Mouse (Mus musculus): Measurements from ENCODE around the gene Pcgf5. TPM values are rescaled to one million over a fixed set of nuclear protein-coding genes. Genes with fewer than 3 reads are reported as not detected.

The Pcgf5 gene
- polyA plus RNA-seq, 1 experiment from 2014 or later = 10.2 TPM

DNA sequence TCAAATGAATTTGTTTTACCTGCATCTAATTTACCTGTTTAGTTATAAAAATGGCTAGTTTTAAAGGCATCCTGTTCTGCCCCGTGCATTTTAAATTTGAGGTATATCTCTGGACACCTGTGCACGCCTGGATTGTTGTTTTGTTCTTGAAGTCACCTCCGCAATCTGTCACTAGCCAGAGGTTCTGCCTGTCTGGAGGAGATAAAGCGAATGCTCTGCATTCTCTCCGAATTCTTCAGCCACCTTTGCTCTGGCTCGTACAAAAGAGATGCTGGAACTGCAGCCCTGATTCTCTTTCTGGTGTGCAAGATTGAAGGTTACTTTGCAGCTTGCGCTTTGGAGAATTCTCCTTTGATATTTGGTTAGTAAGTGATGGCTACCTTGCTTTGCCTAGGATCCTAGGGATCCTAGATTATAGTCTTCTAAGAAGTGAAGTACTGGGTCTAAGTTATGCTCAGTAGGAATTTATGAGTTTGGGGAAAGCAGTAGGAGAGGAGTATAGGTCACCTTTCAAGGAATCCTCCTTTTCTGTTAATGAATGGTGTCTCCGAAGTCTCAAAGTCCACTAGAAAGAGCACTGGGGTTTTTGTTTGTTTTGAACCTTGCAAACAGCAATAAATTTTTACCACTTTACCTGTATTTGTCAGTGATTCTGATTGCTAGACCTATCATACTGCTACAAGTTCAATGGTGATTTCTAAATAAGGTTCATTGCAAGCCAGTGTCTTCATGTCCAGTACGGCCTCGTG is 60.4 kb downstream of the Pcgf5 start:
- no peak overlapping the region for H3K27ac ChIP-seq (ENCODE audit: low read length)
- H3K27me3 ChIP-seq (ENCODE audit: control insufficient read depth, insufficient read depth, low read length) = peaks cover 6% of the 10 kb centered on the region; the same call in 1 of the 2 replicates
- no peak overlapping the region for H3K4me3 ChIP-seq (ENCODE audit: low read depth, low read length)
- H3K4me1 ChIP-seq (ENCODE audit: control insufficient read depth, insufficient read depth, low read length) = peaks cover 3% of the 10 kb centered on the region; the same call in 1 of the 2 replicates
- WGBS = 40% methylated on average over 10 of the region's 10 CpGs
- no peak for ATAC-seq (ENCODE audit: insufficient number of reproducible peaks, insufficient read depth, low FRiP score, low read depth)
- no peaks in the 10 kb centered on the region for H3K9me3 ChIP-seq (ENCODE audit: control insufficient read depth, low read depth, low read length)
- no peak overlapping the region for H3K4me2 ChIP-seq (replicated peaks; ENCODE audit: low read depth, low read length)
- H3K36me3 ChIP-seq (ENCODE audit: control insufficient read depth, insufficient read depth, low read length) = no peaks in the 10 kb centered on the region
- no peak overlapping the region for H3K9ac ChIP-seq (replicated peaks; ENCODE audit: low read depth, low read length)

DNA sequence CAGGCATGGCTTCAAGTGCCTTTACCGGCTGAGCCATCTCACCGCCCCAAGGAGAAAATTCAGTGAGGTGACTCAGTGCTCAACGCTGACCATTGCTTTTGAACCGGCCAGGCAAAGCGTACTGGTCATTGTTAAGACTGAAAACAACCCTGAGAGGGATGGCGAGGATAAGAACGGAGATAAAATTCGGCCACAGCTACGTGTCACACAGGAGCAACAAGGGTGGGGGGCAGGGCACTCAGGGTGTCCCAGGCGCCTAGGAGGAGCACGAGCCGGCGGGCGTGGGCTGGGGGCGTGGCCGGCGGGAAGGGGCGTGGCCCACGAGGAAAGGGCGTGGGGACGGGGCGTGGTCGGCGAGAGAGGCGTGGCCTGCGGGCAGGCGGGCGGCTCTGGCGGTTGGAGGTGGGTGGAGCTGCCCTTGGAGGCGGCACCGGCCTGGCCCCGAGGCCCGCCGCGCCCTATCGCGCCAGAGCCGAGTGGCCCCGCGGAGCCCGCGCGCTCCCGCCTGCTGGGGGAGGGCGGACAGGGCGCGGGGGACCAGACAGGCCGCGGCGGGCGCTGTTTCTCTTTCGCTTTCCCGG is 61.3 kb downstream of the Pcgf5 start:
- Histone ChIP-seq H3K9ac (replicated peaks; ENCODE audit: low read depth, low read length) (peak overlapping the region; percentile 40; the same call in 1 of the 2 replicates), H3K4me2 (replicated peaks; ENCODE audit: low read depth, low read length) (peak overlapping the region; percentile 78), H3K9me3 (ENCODE audit: control insufficient read depth, low read depth, low read length) (no peaks in the 10 kb centered on the region), H3K36me3 (ENCODE audit: control insufficient read depth, insufficient read depth, low read length) (no peaks in the 10 kb centered on the region), H3K4me3 (ENCODE audit: low read depth, low read length) (peak overlapping the region; percentile 60), H3K27ac (ENCODE audit: low read length) (no peak overlapping the region), H3K27me3 (ENCODE audit: control insufficient read depth, insufficient read depth, low read length) (peaks cover 6% of the 10 kb centered on the region; the same call in 1 of the 2 replicates), H3K4me1 (ENCODE audit: control insufficient read depth, insufficient read depth, low read length) (peaks cover 3% of the 10 kb centered on the region; the same call in 1 of the 2 replicates)
- ATAC-seq (ENCODE audit: insufficient number of reproducible peaks, insufficient read depth, low FRiP score, low read depth) = peak; percentile 99
- WGBS = 0% methylated on average over 37 of the region's 53 CpGs

GRCm38 (mm10) chr19:36409861-36410392 is 61.8 kb downstream of the Pcgf5 start:
- WGBS = under 1% methylated on average over 62 of the region's 82 CpGs
- peaks cover 3% of the 10 kb centered on the region; the same call in 1 of the 2 replicates for H3K4me1 ChIP-seq (ENCODE audit: control insufficient read depth, insufficient read depth, low read length)
- H3K27ac ChIP-seq (ENCODE audit: low read length) = no peak overlapping the region
- peak overlapping the region; percentile 60 for H3K4me3 ChIP-seq (ENCODE audit: low read depth, low read length)
- H3K36me3 ChIP-seq (ENCODE audit: control insufficient read depth, insufficient read depth, low read length) = no peaks in the 10 kb centered on the region
- peak overlapping the region; percentile 78 for H3K4me2 ChIP-seq (replicated peaks; ENCODE audit: low read depth, low read length)
- H3K9me3 ChIP-seq (ENCODE audit: control insufficient read depth, low read depth, low read length) = no peaks in the 10 kb centered on the region
- H3K27me3 ChIP-seq (ENCODE audit: control insufficient read depth, insufficient read depth, low read length) = peaks cover 6% of the 10 kb centered on the region; the same call in 1 of the 2 replicates
- H3K9ac ChIP-seq (replicated peaks; ENCODE audit: low read depth, low read length) = peak overlapping the region; percentile 40; the same call in 1 of the 2 replicates
- ATAC-seq (ENCODE audit: insufficient number of reproducible peaks, insufficient read depth, low FRiP score, low read depth) = no peak

DNA sequence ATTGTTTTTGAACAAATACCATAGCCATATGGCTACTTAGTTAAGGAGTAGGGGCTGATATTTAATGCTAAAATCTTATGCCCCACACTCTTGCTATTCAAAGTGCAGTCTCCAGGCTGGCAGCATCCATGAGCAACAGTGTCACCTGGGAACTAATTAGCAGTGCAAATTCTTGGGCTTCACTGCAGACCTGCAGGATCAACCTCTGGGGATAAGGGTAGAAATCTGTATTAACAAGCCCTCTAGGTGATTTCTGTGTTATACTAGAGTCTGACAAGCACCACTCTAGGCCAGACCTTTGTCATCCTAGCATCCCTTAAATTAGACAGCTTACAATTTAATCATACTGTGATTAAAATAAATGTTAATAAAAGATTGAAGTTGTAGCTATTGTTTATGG is 71.8 kb downstream of the Pcgf5 start:
- Histone ChIP-seq H3K27ac (ENCODE audit: low read length) (no peak overlapping the region), H3K4me2 (replicated peaks; ENCODE audit: low read depth, low read length) (no peak overlapping the region), H3K36me3 (ENCODE audit: control insufficient read depth, insufficient read depth, low read length) (no peaks in the 10 kb centered on the region), H3K9ac (replicated peaks; ENCODE audit: low read depth, low read length) (no peak overlapping the region), H3K27me3 (ENCODE audit: control insufficient read depth, insufficient read depth, low read length) (no peaks in the 10 kb centered on the region), H3K4me3 (ENCODE audit: low read depth, low read length) (no peak overlapping the region), H3K9me3 (ENCODE audit: control insufficient read depth, low read depth, low read length) (no peaks in the 10 kb centered on the region), H3K4me1 (ENCODE audit: control insufficient read depth, insufficient read depth, low read length) (no peaks in the 10 kb centered on the region)
- no peak for ATAC-seq (ENCODE audit: insufficient number of reproducible peaks, insufficient read depth, low FRiP score, low read depth)

- 95% methylated on average over 7 of the region's 7 CpGs for WGBS
- H3K4me2 ChIP-seq (replicated peaks; ENCODE audit: low read depth, low read length) = no peak overlapping the region
- no peak overlapping the region for H3K4me3 ChIP-seq (ENCODE audit: low read depth, low read length)
- H3K27me3 ChIP-seq (ENCODE audit: control insufficient read depth, insufficient read depth, low read length) = no peaks in the 10 kb centered on the region
- no peak for ATAC-seq (ENCODE audit: insufficient number of reproducible peaks, insufficient read depth, low FRiP score, low read depth)
- no peaks in the 10 kb centered on the region for H3K36me3 ChIP-seq (ENCODE audit: control insufficient read depth, insufficient read depth, low read length)
- H3K9me3 ChIP-seq (ENCODE audit: control insufficient read depth, low read depth, low read length) = no peaks in the 10 kb centered on the region
- no peaks in the 10 kb centered on the region for H3K4me1 ChIP-seq (ENCODE audit: control insufficient read depth, insufficient read depth, low read length)
- H3K9ac ChIP-seq (replicated peaks; ENCODE audit: low read depth, low read length) = no peak overlapping the region
- no peak overlapping the region for H3K27ac ChIP-seq (ENCODE audit: low read length)
Measured at GRCm38 (mm10) chr19:36427195-36427876, 79.2 kb downstream of the Pcgf5 start.

- Histone ChIP-seq H3K4me2 (replicated peaks; ENCODE audit: low read depth, low read length) (no peak overlapping the region), H3K9me3 (ENCODE audit: control insufficient read depth, low read depth, low read length) (no peaks in the 10 kb centered on the region), H3K27me3 (ENCODE audit: control insufficient read depth, insufficient read depth, low read length) (no peaks in the 10 kb centered on the region), H3K27ac (ENCODE audit: low read length) (no peak overlapping the region), H3K4me3 (ENCODE audit: low read depth, low read length) (no peak overlapping the region), H3K9ac (replicated peaks; ENCODE audit: low read depth, low read length) (no peak overlapping the region), H3K36me3 (ENCODE audit: control insufficient read depth, insufficient read depth, low read length) (no peaks in the 10 kb centered on the region), H3K4me1 (ENCODE audit: control insufficient read depth, insufficient read depth, low read length) (no peaks in the 10 kb centered on the region)
- ATAC-seq (ENCODE audit: insufficient number of reproducible peaks, insufficient read depth, low FRiP score, low read depth) = no peak
- 88% methylated on average over 4 of the region's 4 CpGs for WGBS
Measured at GRCm38 (mm10) chr19:36428116-36428515, 80.0 kb downstream of the Pcgf5 start.

DNA sequence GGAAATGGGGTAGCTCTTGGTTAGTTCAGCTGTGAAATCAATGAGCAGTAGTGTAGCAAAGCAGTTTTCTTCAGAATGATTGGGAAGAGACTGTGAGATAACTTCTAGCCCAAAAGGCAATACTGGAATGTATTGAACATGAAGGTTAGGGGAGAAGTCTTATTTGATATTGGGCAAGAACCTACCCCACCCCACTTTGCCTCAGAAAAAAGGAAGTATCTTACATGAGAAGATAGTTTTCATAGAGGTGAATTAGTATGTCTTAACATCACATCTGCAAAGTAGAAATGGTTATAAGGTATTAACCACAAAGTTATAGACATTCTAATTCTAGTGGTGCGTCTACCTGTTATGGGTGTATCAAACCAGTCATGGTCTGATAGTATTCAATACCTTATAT is 81.2 kb downstream of the Pcgf5 start:
- Histone ChIP-seq H3K4me1 (ENCODE audit: control insufficient read depth, insufficient read depth, low read length) (no peaks in the 10 kb centered on the region), H3K9ac (replicated peaks; ENCODE audit: low read depth, low read length) (no peak overlapping the region), H3K27ac (ENCODE audit: low read length) (no peak overlapping the region), H3K4me3 (ENCODE audit: low read depth, low read length) (no peak overlapping the region), H3K4me2 (replicated peaks; ENCODE audit: low read depth, low read length) (no peak overlapping the region), H3K27me3 (ENCODE audit: control insufficient read depth, insufficient read depth, low read length) (no peaks in the 10 kb centered on the region), H3K36me3 (ENCODE audit: control insufficient read depth, insufficient read depth, low read length) (no peaks in the 10 kb centered on the region), H3K9me3 (ENCODE audit: control insufficient read depth, low read depth, low read length) (no peaks in the 10 kb centered on the region)
- WGBS = 91% methylated on average over 1 of the region's 1 CpGs
- no peak for ATAC-seq (ENCODE audit: insufficient number of reproducible peaks, insufficient read depth, low FRiP score, low read depth)

DNA sequence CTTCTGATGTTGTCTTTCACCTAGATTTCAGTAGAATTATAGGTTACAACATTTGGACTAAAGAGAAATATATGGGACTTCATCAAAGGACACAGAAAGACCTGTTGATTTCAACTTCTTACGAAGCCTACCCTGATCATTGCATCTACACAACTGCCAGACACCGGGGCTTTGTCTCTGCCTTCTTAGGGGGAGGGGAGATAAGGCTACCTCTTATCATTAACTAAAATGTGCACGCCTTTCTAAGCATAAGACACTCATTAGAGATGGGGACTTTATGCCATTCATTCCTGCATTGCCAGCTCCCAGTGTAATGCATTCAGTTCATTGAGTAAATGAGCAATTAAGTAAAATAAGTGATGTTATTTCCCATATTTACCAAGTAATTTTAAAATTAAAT is 85.1 kb downstream of the Pcgf5 start:
- no peak overlapping the region for H3K4me3 ChIP-seq (ENCODE audit: low read depth, low read length)
- no peaks in the 10 kb centered on the region for H3K9me3 ChIP-seq (ENCODE audit: control insufficient read depth, low read depth, low read length)
- H3K9ac ChIP-seq (replicated peaks; ENCODE audit: low read depth, low read length) = no peak overlapping the region
- H3K4me1 ChIP-seq (ENCODE audit: control insufficient read depth, insufficient read depth, low read length) = no peaks in the 10 kb centered on the region
- ATAC-seq (ENCODE audit: insufficient number of reproducible peaks, insufficient read depth, low FRiP score, low read depth) = no peak
- no peaks in the 10 kb centered on the region for H3K36me3 ChIP-seq (ENCODE audit: control insufficient read depth, insufficient read depth, low read length)
- H3K4me2 ChIP-seq (replicated peaks; ENCODE audit: low read depth, low read length) = no peak overlapping the region
- 71% methylated on average over 3 of the region's 3 CpGs for WGBS
- no peaks in the 10 kb centered on the region for H3K27me3 ChIP-seq (ENCODE audit: control insufficient read depth, insufficient read depth, low read length)
- no peak overlapping the region for H3K27ac ChIP-seq (ENCODE audit: low read length)
